Mouse (Mus musculus) common myeloid progenitor, adult 5-6 weeks (primary cell): ENCODE data around the gene Slc32a1. TPM values are rescaled to one million over a fixed set of nuclear protein-coding genes. Genes with fewer than 3 reads are reported as not detected.

Experiments used
- ATAC-seq: replicated peaks from 2 replicates; pipeline ENCODE4 v1.8.0; 2016; ENCODE audit warnings: low read depth, mild to moderate bottlenecking, moderate TSS enrichment, inconsistent platforms; ENCODE audit not compliant: poor library complexity, severe bottlenecking
- total RNA-seq: library from RNA; stranded (forward); fragments of 200-1000, 187-1606 nt; gene quantifications from 2 replicates; pipeline ENCODE4 v1.2.3, GENCODE M21; 2017

The Slc32a1 gene
- total RNA-seq, 1 experiment from 2014 or later = not detected

GRCm38 (mm10) chr2:158654717-158655116, 44.1 kb downstream of the Slc32a1 start:
- ATAC-seq = no peak

- no peak for ATAC-seq
Measured at GRCm38 (mm10) chr2:158655806-158656205, 45.2 kb downstream of the Slc32a1 start.

GRCm38 (mm10) chr2:158658822-158659221, 48.3 kb downstream of the Slc32a1 start:
- peak; percentile 78 for ATAC-seq

- ATAC-seq = no peak
Measured at GRCm38 (mm10) chr2:158659346-158659745, 48.8 kb downstream of the Slc32a1 start.

- no peak for ATAC-seq
Measured at GRCm38 (mm10) chr2:158665098-158665497, 54.5 kb downstream of the Slc32a1 start, which contains the start of gene Ppp1r16b. Gene Ppp1r16b (plus strand): TSS chr2:158665398.

Other genes starting within 250 kb of the Slc32a1 start
- gene Snhg11, start 235.1 kb upstream of the Slc32a1 start, total RNA-seq = not detected in 2 replicates
- 34.1 and 35.7 TPM in 2 replicates for gene Ralgapb, start 200.9 kb upstream of the Slc32a1 start, total RNA-seq
- gene Adig, start 108.2 kb upstream of the Slc32a1 start, total RNA-seq = not detected in 2 replicates
- not detected in 2 replicates for gene Arhgap40, start 98.0 kb upstream of the Slc32a1 start, total RNA-seq
- gene Actr5, start 14.1 kb downstream of the Slc32a1 start, total RNA-seq = 14.7 and 15.3 TPM in 2 replicates
- gene Ppp1r16b, start 54.6 kb downstream of the Slc32a1 start, total RNA-seq = 0.82 TPM in 1 of 2 replicates, not detected in the other
- gene Fam83d, start 157.3 kb downstream of the Slc32a1 start, total RNA-seq = 3.0 and 6.7 TPM in 2 replicates
- 16.7 and 17.6 TPM in 2 replicates for gene Dhx35, start 184.0 kb downstream of the Slc32a1 start, total RNA-seq